Mouse (Mus musculus) MEL (cell line): ENCODE results near the gene Mylip.

Experiments used
- CTCF ChIP-seq, 3 experiments: IDR thresholded peaks in 2 of 3; conservative IDR thresholded peaks in 1 of 3; 2 replicates each; pipeline ENCODE4 v1.5.1; 2011 to 2012; ENCODE audit warnings: low read length in 3 of 3, low read depth in 2 of 3, mild to moderate bottlenecking in 2 of 3, improper control_type of control experiment in 1 of 3, inconsistent platforms in 1 of 3, mixed read lengths in 1 of 3, moderate library complexity in 1 of 3; ENCODE audit not compliant: control insufficient read depth in 1 of 3, insufficient read depth in 1 of 3, poor library complexity in 1 of 3, severe bottlenecking in 1 of 3
- MXI1 ChIP-seq: IDR thresholded peaks from 2 replicates; pipeline ENCODE4 v1.6.1; 2011; ENCODE audit warnings: mild to moderate bottlenecking, low read depth, low read length, improper control_type of control experiment
- POLR2A ChIP-seq, 2 experiments: IDR thresholded peaks; 2 replicates each; pipeline ENCODE4 v1.6.1; 2011 to 2012; ENCODE audit warnings: low read length in 2 of 2, mild to moderate bottlenecking in 2 of 2, control low read depth in 1 of 2, improper control_type of control experiment in 1 of 2, low read depth in 1 of 2, moderate library complexity in 1 of 2; ENCODE audit not compliant: control insufficient read depth in 1 of 2, insufficient read depth in 1 of 2, poor library complexity in 1 of 2
- RAD21 ChIP-seq: IDR thresholded peaks from 2 replicates; pipeline ENCODE4 v1.6.1; 2011; ENCODE audit warnings: mild to moderate bottlenecking, low read depth, low read length, improper control_type of control experiment

- no peak for TF ChIP-seq POLR2A (IDR thresholded peaks at IDR 0.05; ENCODE audit: control insufficient read depth in 1 of 2, insufficient read depth in 1 of 2, low read depth in 1 of 2, low read length in 2 of 2, poor library complexity in 1 of 2)
- no peak for TF ChIP-seq RAD21
- no peak for TF ChIP-seq MXI1
- TF ChIP-seq CTCF (IDR thresholded peaks at IDR 0.05 in 2 of 3, conservative IDR thresholded peaks at IDR 0.05 in 1 of 3; ENCODE audit: control insufficient read depth in 1 of 3, insufficient read depth in 1 of 3, low read depth in 2 of 3, low read length in 3 of 3, poor library complexity in 1 of 3, severe bottlenecking in 1 of 3): no peak
Measured at GRCm38 (mm10) chr13:45444220-45444619, 54.7 kb downstream of the Mylip start.
